In genomic region chr9:46172953-46173352, GRCm38 (mm10) we compare ENCODE assay signal across 18 mouse cellular contexts. TPM values are rescaled to one million over a fixed set of nuclear protein-coding genes. Genes with fewer than 3 reads are reported as not detected.
DNase-seq lines count a peak whose midpoint lies in the region; ATAC-seq and TF ChIP-seq lines count a peak whose summit lies in the region.
"Had no signal": no experiment of that assay in that cellular context is flagged by ENCODE, and none has a peak within 500 bp of the region (broad histone marks: within the 10 kb centered on the region; RNA-seq: fewer than 3 reads in every experiment).

No protein-coding gene starts in this region.

- TF ChIP-seq POLR2A in lung, adult 2 months (IDR thresholded peaks at IDR 0.05; ENCODE audit: borderline replicate concordance, extremely low read depth, low read depth, low read length): no peak

- peaks cover 2% of the 10 kb centered on the region; the same call in 1 of the 2 replicates for H3K36me3 ChIP-seq in lung, embryonic 15.5 days
- H3K36me3 ChIP-seq in heart, embryonic 10.5 days: peaks cover 3% of the 10 kb centered on the region

- no peak overlapping the region for H3K9ac ChIP-seq in lung, embryonic 15.5 days
- H3K9ac ChIP-seq: liver, embryonic 13.5 days; neural tube, embryonic 15.5 days had no signal

- peaks cover 36% of the 10 kb centered on the region for H3K4me1 ChIP-seq in lung, embryonic 15.5 days
- H3K4me1 ChIP-seq in lung, adult 2 months (ENCODE audit: control insufficient read depth, insufficient read depth, low read length): peaks cover 8% of the 10 kb centered on the region; the same call in 1 of the 2 replicates
- H3K4me1 ChIP-seq in heart, embryonic 10.5 days: peaks cover 30% of the 10 kb centered on the region

- TF ChIP-seq CTCF in lung, adult 2 months (IDR thresholded peaks at IDR 0.05; ENCODE audit: insufficient read depth, low read length): no peak

- DNase-seq in lung, adult 2 months: no peak
- DNase-seq in CD4-positive, CD25-positive, alpha-beta regulatory T cell, adult 2 months (ENCODE audit: low read depth, low spot score): peak; percentile 65
- DNase-seq in brain, adult 2 months (ENCODE audit: low read depth, low spot score): peak; percentile 49
- no peak for DNase-seq in heart, embryonic 10.5 days (ENCODE audit: low spot score)
- DNase-seq in urinary bladder, adult 18-20 months (ENCODE audit: low spot score in 2 of 2): no peak
- DNase-seq in testis, postnatal 10 days (ENCODE audit: low spot score): no peak
- DNase-seq: cerebellum, adult 18-20 months; kidney, adult 11 months; kidney, postnatal 4 days; liver, embryonic 13.5 days; spleen, adult 18-20 months; thymus, adult 18-20 months had no signal

- H3K4me3 ChIP-seq in lung, embryonic 15.5 days: no peak overlapping the region
- H3K4me3 ChIP-seq in lung, adult 2 months (replicated peaks; ENCODE audit: extremely low read depth, low read depth, low read length): no peak overlapping the region
- H3K4me3 ChIP-seq in heart, embryonic 10.5 days: no peak overlapping the region
- H3K4me3 ChIP-seq: hindbrain, embryonic 10.5 days; liver, embryonic 13.5 days; neural tube, embryonic 15.5 days had no signal

- H3K27me3 ChIP-seq in lung, embryonic 15.5 days: no peaks in the 10 kb centered on the region
- H3K27me3 ChIP-seq in heart, embryonic 10.5 days (ENCODE audit: insufficient read depth, poor library complexity, severe bottlenecking): no peaks in the 10 kb centered on the region
- H3K27me3 ChIP-seq: liver, embryonic 13.5 days; neural tube, embryonic 15.5 days had no signal

- ATAC-seq in lung, embryonic 15.5 days (ENCODE audit: borderline replicate concordance, extremely low read depth, low FRiP score, low TSS enrichment): no peak
- peak; percentile 36; the same call in 1 of the 2 replicates for ATAC-seq in megakaryocyte progenitor cell, adult 5-6 weeks (replicated peaks; ENCODE audit: poor library complexity)

- WGBS in lung, embryonic 15.5 days: 15% methylated on average over 2 of the region's 2 CpGs
- WGBS in lung, adult 2 months: 43% methylated on average over 2 of the region's 2 CpGs
- WGBS in heart, embryonic 10.5 days: 44% methylated on average over 2 of the region's 2 CpGs

- H3K9me3 ChIP-seq in lung, embryonic 15.5 days: no peaks in the 10 kb centered on the region
- no peaks in the 10 kb centered on the region for H3K9me3 ChIP-seq in heart, embryonic 10.5 days
- H3K9me3 ChIP-seq: G1E; hindbrain, embryonic 10.5 days; liver, embryonic 13.5 days; neural tube, embryonic 15.5 days had no signal

- 0 out of 2 replicates have a peak overlapping the region, but pooled peaks have one; percentile 4 for H3K27ac ChIP-seq in lung, embryonic 15.5 days
- no peak overlapping the region for H3K27ac ChIP-seq in heart, embryonic 10.5 days
- H3K27ac ChIP-seq: hindbrain, embryonic 10.5 days; liver, embryonic 13.5 days; neural tube, embryonic 15.5 days had no signal

- H3K4me2 ChIP-seq in lung, embryonic 15.5 days: no peak overlapping the region
- H3K4me2 ChIP-seq: liver, embryonic 13.5 days; neural tube, embryonic 15.5 days had no signal

RNA-seq across cellular contexts. Expression of gene Apoa1, which starts 55.4 kb away (rescaled TPM):
- polyA plus RNA-seq in lung, embryonic 15.5 days (2015; fragmentation: Nextera tagmentation; extraction: Ambion mirVana): 6.6 and 29.8 TPM in 2 replicates
- polyA plus RNA-seq in lung, adult 2 months (2012; rRNA removed): 2.0 and 3.2 TPM in 2 replicates
- not detected in 2 replicates for total RNA-seq in megakaryocyte progenitor cell, adult 5-6 weeks (2015)
- not detected in 2 replicates for total RNA-seq in megakaryocyte progenitor cell, adult 5-6 weeks (2017)
- 4.3 and 124 TPM in 2 replicates for polyA plus RNA-seq in heart, embryonic 10.5 days (2016; fragmentation: Nextera tagmentation; extraction: Ambion mirVana)
- total RNA-seq: G1E; megakaryocyte, adult 5-6 weeks had no signal

Comparison
In these comparisons a context has a peak if more than half of its experiments do, and no peak if none do; other contexts are left out.
1. DNase-seq: peak in CD4-positive, CD25-positive, alpha-beta regulatory T cell, adult 2 months (single experiment) and brain, adult 2 months (single experiment); none in lung, adult 2 months (single experiment), heart, embryonic 10.5 days (single experiment), urinary bladder, adult 18-20 months (0 of 2) and testis, postnatal 10 days (single experiment).